Mouse (Mus musculus) heart, adult 2 months (tissue): ENCODE measurements around the gene Rin3. TPM values are rescaled to one million over a fixed set of nuclear protein-coding genes. Genes with fewer than 3 reads are reported as not detected.

Source experiments
- DNase-seq, 2 experiments: peaks; one replicate each; pipeline ENCODE4 v3.0.0; 2021
- H3K27ac ChIP-seq: fragments of 200-600 bp; 2 replicates; pipeline ENCODE4 v1.8.1; 2022
- H3K27me3 ChIP-seq: fragments of 200-500 bp; 2 replicates; pipeline ENCODE4 v1.6.1; 2012; ENCODE audit warnings: mild to moderate bottlenecking, low read length, inconsistent platforms, mixed read lengths; ENCODE audit not compliant: control insufficient read depth, insufficient read depth
- H3K36me3 ChIP-seq: fragments of 200-500 bp; 2 replicates; pipeline ENCODE4 v1.6.1; 2012; ENCODE audit warnings: low read length, inconsistent platforms; ENCODE audit not compliant: control insufficient read depth, insufficient read depth
- H3K4me1 ChIP-seq: fragments of 200-500 bp; 2 replicates; pipeline ENCODE4 v1.6.1; 2011; ENCODE audit warnings: low read length; ENCODE audit not compliant: control insufficient read depth, insufficient read depth
- H3K4me3 ChIP-seq: fragments of 200-600 bp; 2 replicates; pipeline ENCODE4 v1.8.1; 2022
- H3K79me2 ChIP-seq: fragments of 200-500 bp; replicated peaks from 2 replicates; pipeline ENCODE4 v1.6.1; 2012; ENCODE audit warnings: mild to moderate bottlenecking, inconsistent platforms, low read length, moderate library complexity, mixed read lengths; ENCODE audit not compliant: control insufficient read depth, insufficient read depth
- H3K9ac ChIP-seq: fragments of 200-500 bp; 2 replicates; pipeline ENCODE4 v1.6.1; 2012; ENCODE audit warnings: low read depth, mild to moderate bottlenecking, control low read depth, inconsistent platforms, low read length, mixed read lengths
- CTCF ChIP-seq: fragments of 200-600 bp; IDR thresholded peaks from 2 replicates; pipeline ENCODE4 v1.8.1; 2022; ENCODE audit warnings: antibody characterized with exemption, mild to moderate bottlenecking, moderate library complexity
- EP300 ChIP-seq: fragments of 200-500 bp; IDR thresholded peaks from 2 replicates; pipeline ENCODE4 v1.6.1; 2011; ENCODE audit warnings: low read depth, low read length, control low read depth; ENCODE audit not compliant: insufficient read depth
- POLR2A ChIP-seq: fragments of 200-500 bp; IDR thresholded peaks from 2 replicates; pipeline ENCODE4 v1.6.1; 2011; ENCODE audit warnings: mild to moderate bottlenecking, low read depth, low read length, control low read depth; ENCODE audit not compliant: insufficient read depth
- WGBS: fragments of 180-500 bp; shearing (Covaris S2); methylation state at CpG from one replicate; pipeline ENCODE4 v1.1.7; 2018; 5-methylcytosine and 5-hydroxymethylcytosine counted together
- intact Hi-C: fragments of 180-260 bp; cut with DNase I; formaldehyde crosslinking; loops from one replicate; pipeline ENCODE4 v1.15.1; 2025
- polyA plus RNA-seq: library from polyadenylated mRNA; depleted of rRNA; stranded (reverse); fragments of >200 nt; gene quantifications from 2 replicates; pipeline ENCODE4 v1.2.3, GENCODE M21; 2012
- total RNA-seq, 2 experiments: library from RNA; stranded (reverse); gene quantifications; 2 replicates each; pipeline ENCODE4 v1.2.3; 2021

Gene Rin3
- total and polyA plus RNA-seq, 3 experiments, result 10.3 to 25.3 (median 14.7) TPM

GRCm38 (mm10) chr12:102324156-102324885 is 41.5 kb downstream of the Rin3 start:
- H3K79me2 ChIP-seq, result no peaks in the 10 kb centered on the region; the same call in 1 of the 2 replicates
- TF ChIP-seq CTCF (no peak), POLR2A (no peak), EP300 (no peak)
- H3K4me1 ChIP-seq, result peaks cover 47% of the 10 kb centered on the region
- intact Hi-C loops, result no loop called here
- H3K27me3 ChIP-seq, result no peaks in the 10 kb centered on the region
- H3K9ac ChIP-seq, result no peak overlapping the region
- H3K36me3 ChIP-seq, result peaks cover 51% of the 10 kb centered on the region
- DNase-seq, result no peak
- H3K4me3 ChIP-seq, result no peak overlapping the region
- WGBS, result 42% methylated on average over 6 of the region's 6 CpGs
- peak overlapping the region; percentile 86 for H3K27ac ChIP-seq

- Histone ChIP-seq H3K27me3 (no peaks in the 10 kb centered on the region), H3K36me3 (peaks cover 51% of the 10 kb centered on the region), H3K27ac (peak overlapping the region; percentile 86), H3K4me1 (peaks cover 44% of the 10 kb centered on the region), H3K9ac (no peak overlapping the region), H3K4me3 (no peak overlapping the region), H3K79me2 (no peaks in the 10 kb centered on the region; the same call in 1 of the 2 replicates)
- DNase-seq, result peak in 1 of 2 experiments; percentile 42
- WGBS, result 22% methylated on average over 2 of the region's 2 CpGs
- TF ChIP-seq POLR2A (no peak), EP300 (0 out of 2 replicates have a peak, but pooled peaks have one; percentile 18)
- intact Hi-C loops, result no loop called here
These were observed 42.0 kb downstream of the Rin3 start for GRCm38 (mm10) chr12:102324886-102325220.

DNA sequence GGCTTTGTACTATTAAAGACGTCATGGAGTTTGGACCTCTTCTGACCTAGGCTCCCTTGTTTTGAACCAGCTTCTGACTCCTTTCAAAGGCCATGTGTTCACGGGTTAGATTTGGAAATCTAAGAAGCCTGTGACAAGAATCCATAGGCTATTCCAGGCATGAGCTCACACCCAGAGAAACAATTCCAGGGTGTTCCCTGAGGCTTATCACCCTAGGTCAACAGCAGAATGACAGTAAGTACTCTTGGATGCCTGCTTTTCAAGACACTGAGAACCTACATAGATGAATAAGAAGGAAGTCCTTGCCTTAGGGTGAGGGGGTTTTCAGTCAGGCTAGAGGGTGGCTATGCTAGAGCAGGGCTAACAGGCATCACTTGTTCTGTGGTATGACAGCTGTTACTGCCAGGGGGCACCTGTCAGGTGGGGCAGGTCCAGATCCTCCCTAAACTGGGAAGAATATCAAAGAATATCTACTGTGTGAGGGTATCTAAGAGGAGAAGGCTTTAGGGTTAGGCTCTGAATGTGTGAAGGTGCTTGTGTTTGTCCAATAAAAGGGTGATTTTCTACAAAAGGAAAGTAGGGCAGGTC is 44.0 kb downstream of the Rin3 start:
- WGBS, result 78% methylated on average over 2 of the region's 2 CpGs
- Histone ChIP-seq H3K4me1 (peaks cover 35% of the 10 kb centered on the region), H3K9ac (no peak overlapping the region), H3K27me3 (no peaks in the 10 kb centered on the region), H3K79me2 (no peaks in the 10 kb centered on the region), H3K36me3 (peaks cover 35% of the 10 kb centered on the region), H3K4me3 (no peak overlapping the region), H3K27ac (peak overlapping the region; percentile 51)
- intact Hi-C loops, result no loop called here
- TF ChIP-seq POLR2A (no peak), CTCF (no peak), EP300 (no peak)
- no peak for DNase-seq

DNA sequence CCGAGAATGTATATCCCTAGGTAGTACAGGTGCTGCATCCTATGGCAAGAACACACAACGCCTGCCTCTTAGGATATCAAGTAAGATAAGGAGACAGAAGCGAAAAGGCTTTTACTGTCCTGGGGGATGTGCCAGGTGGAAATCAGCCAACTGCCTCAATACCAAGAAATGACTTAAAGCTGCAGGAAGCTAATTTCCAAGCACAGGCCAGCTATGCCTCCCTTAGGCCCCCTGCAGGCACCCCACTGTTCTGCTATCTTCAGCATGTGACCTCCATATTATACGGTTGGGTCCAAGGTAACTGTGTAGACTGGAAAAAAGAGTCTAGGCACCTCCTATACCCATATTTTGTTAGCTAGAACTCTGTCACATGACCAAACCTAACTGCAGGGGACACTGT is 44.7 kb downstream of the Rin3 start:
- no peaks in the 10 kb centered on the region for H3K27me3 ChIP-seq
- TF ChIP-seq CTCF (peak; percentile 57), EP300 (no peak)
- DNase-seq, result peak in 1 of 2 experiments; percentile 36
- no peak overlapping the region for H3K4me3 ChIP-seq
- peaks cover 33% of the 10 kb centered on the region for H3K36me3 ChIP-seq
- H3K79me2 ChIP-seq, result no peaks in the 10 kb centered on the region
- H3K4me1 ChIP-seq, result peaks cover 30% of the 10 kb centered on the region
- peak overlapping the region; percentile 51 for H3K27ac ChIP-seq
- intact Hi-C loops, result no loop called here
- no peak overlapping the region for H3K9ac ChIP-seq
- WGBS, result 43% methylated on average over 4 of the region's 4 CpGs

GRCm38 (mm10) chr12:102328090-102328489 is 45.2 kb downstream of the Rin3 start:
- Histone ChIP-seq H3K27me3 (no peaks in the 10 kb centered on the region), H3K4me1 (peaks cover 28% of the 10 kb centered on the region), H3K9ac (no peak overlapping the region), H3K79me2 (no peaks in the 10 kb centered on the region), H3K4me3 (no peak overlapping the region), H3K27ac (peak overlapping the region; percentile 61), H3K36me3 (peaks cover 28% of the 10 kb centered on the region)
- WGBS, result 71% methylated on average over 4 of the region's 4 CpGs
- intact Hi-C loops, result no loop called here
- no peak for TF ChIP-seq POLR2A
- peak; percentile 64; the same call in 1 of the 2 replicates for TF ChIP-seq EP300
- peak in 1 of 2 experiments; percentile 30 for DNase-seq

- H3K4me3 ChIP-seq, result no peak overlapping the region
- no peaks in the 10 kb centered on the region for H3K79me2 ChIP-seq
- H3K9ac ChIP-seq, result no peak overlapping the region
- peaks cover 17% of the 10 kb centered on the region for H3K36me3 ChIP-seq
- intact Hi-C loops, result no loop called here
- H3K27me3 ChIP-seq, result no peaks in the 10 kb centered on the region
- no peak overlapping the region for H3K27ac ChIP-seq
- 88% methylated on average over 4 of the region's 4 CpGs for WGBS
- TF ChIP-seq POLR2A, result no peak
- no peak for TF ChIP-seq EP300
- no peak for TF ChIP-seq CTCF
- no peak for DNase-seq
- H3K4me1 ChIP-seq, result peaks cover 13% of the 10 kb centered on the region
These were observed 47.3 kb downstream of the Rin3 start for GRCm38 (mm10) chr12:102330188-102330587.
